13 mouse cellular contexts compared by ENCODE assay signal in genomic region chr1:38565295-38565777, GRCm38 (mm10).
A peak's percentile ranks its signal among the peaks of the same experiment; 100 is the strongest.
DNase-seq lines count a peak whose midpoint lies in the region; ATAC-seq lines count a peak whose summit lies in the region.
"Had no signal": no experiment of that assay in that cellular context is flagged by ENCODE, and none has a peak within 500 bp of the region (broad histone marks: within the 10 kb centered on the region; RNA-seq: fewer than 3 reads in every experiment).

No protein-coding gene starts in this region.

- no peaks in the 10 kb centered on the region for H3K36me3 ChIP-seq in embryonic facial prominence, embryonic 11.5 days (replicated peaks; ENCODE audit: control insufficient read depth, insufficient read depth, low read depth, low read length)
- no peaks in the 10 kb centered on the region for H3K36me3 ChIP-seq in hindbrain, embryonic 10.5 days
- no peaks in the 10 kb centered on the region for H3K36me3 ChIP-seq in midbrain, embryonic 13.5 days

- H3K9ac ChIP-seq in embryonic facial prominence, embryonic 11.5 days (replicated peaks; ENCODE audit: low read length): no peak overlapping the region
- H3K9ac ChIP-seq in midbrain, embryonic 13.5 days (replicated peaks): peak overlapping the region; percentile 42; the same call in 1 of the 2 replicates
- H3K9ac ChIP-seq: limb, embryonic 12.5 days; liver, postnatal 0 days had no signal

- H3K27me3 ChIP-seq in embryonic facial prominence, embryonic 11.5 days (ENCODE audit: control insufficient read depth, insufficient read depth, low read length): no peaks in the 10 kb centered on the region
- no peaks in the 10 kb centered on the region for H3K27me3 ChIP-seq in hindbrain, embryonic 10.5 days (ENCODE audit: insufficient read depth, poor library complexity, severe bottlenecking)
- H3K27me3 ChIP-seq in midbrain, embryonic 13.5 days: no peaks in the 10 kb centered on the region
- H3K27me3 ChIP-seq: limb, embryonic 12.5 days; megakaryocyte, embryonic 14.5 days had no signal

- 0 out of 2 replicates have a peak, but pooled peaks cover 2% of the 10 kb centered on the region for H3K4me1 ChIP-seq in embryonic facial prominence, embryonic 11.5 days (ENCODE audit: control insufficient read depth, insufficient read depth, low read length)
- peaks cover 83% of the 10 kb centered on the region for H3K4me1 ChIP-seq in hindbrain, embryonic 10.5 days (replicated peaks)
- H3K4me1 ChIP-seq in midbrain, embryonic 13.5 days (replicated peaks): peaks cover 85% of the 10 kb centered on the region

- peak; percentile 28 for DNase-seq in embryo, embryonic 11 days
- no peak for DNase-seq in embryo, embryonic 10.5 days (ENCODE audit: low spot score)
- no peak for DNase-seq in embryonic facial prominence, embryonic 11.5 days (ENCODE audit: low spot score)
- DNase-seq in hindbrain, embryonic 10.5 days (ENCODE audit: low spot score): peak; percentile 31
- DNase-seq in adrenal gland, postnatal 36 days: no peak
- no peak for DNase-seq in cerebellum, adult 9-10 months
- DNase-seq: cerebellum, postnatal 36 days; kidney, adult 11 months; liver, postnatal 0 days had no signal

- H3K27ac ChIP-seq in embryonic facial prominence, embryonic 11.5 days (replicated peaks; ENCODE audit: low read depth, low read length): no peak overlapping the region
- peak overlapping the region; percentile 88 for H3K27ac ChIP-seq in hindbrain, embryonic 10.5 days
- H3K27ac ChIP-seq in midbrain, embryonic 13.5 days: peak overlapping the region; percentile 86

- H3K4me3 ChIP-seq in embryonic facial prominence, embryonic 11.5 days (ENCODE audit: low read depth, low read length): no peak overlapping the region
- peak overlapping the region; percentile 20 for H3K4me3 ChIP-seq in hindbrain, embryonic 10.5 days
- H3K4me3 ChIP-seq in midbrain, embryonic 13.5 days (replicated peaks): no peak overlapping the region
- H3K4me3 ChIP-seq: limb, embryonic 12.5 days; megakaryocyte, embryonic 14.5 days had no signal

- ATAC-seq in embryonic facial prominence, embryonic 11.5 days (replicated peaks; ENCODE audit: insufficient number of reproducible peaks, low FRiP score, low TSS enrichment, low read depth): peak; percentile 29; the same call in 1 of the 2 replicates
- peak; percentile 61 for ATAC-seq in midbrain, embryonic 13.5 days
- ATAC-seq in erythroid progenitor cell, adult 5-6 weeks (replicated peaks; ENCODE audit: low FRiP score, poor library complexity, severe bottlenecking): no peak
- ATAC-seq: liver, postnatal 0 days had no signal

- H3K9me3 ChIP-seq in embryonic facial prominence, embryonic 11.5 days (replicated peaks; ENCODE audit: control insufficient read depth, low read length): no peaks in the 10 kb centered on the region
- H3K9me3 ChIP-seq in hindbrain, embryonic 10.5 days: no peaks in the 10 kb centered on the region
- no peaks in the 10 kb centered on the region for H3K9me3 ChIP-seq in midbrain, embryonic 13.5 days
- H3K9me3 ChIP-seq: limb, embryonic 12.5 days; megakaryocyte, embryonic 14.5 days had no signal

- no peak overlapping the region for H3K4me2 ChIP-seq in embryonic facial prominence, embryonic 11.5 days (ENCODE audit: low read depth, low read length)
- peak overlapping the region; percentile 14 for H3K4me2 ChIP-seq in midbrain, embryonic 13.5 days (replicated peaks)
- H3K4me2 ChIP-seq: limb, embryonic 12.5 days had no signal

- 44% methylated on average over 7 of the region's 7 CpGs for WGBS in embryonic facial prominence, embryonic 11.5 days
- WGBS in hindbrain, embryonic 10.5 days: 46% methylated on average over 7 of the region's 7 CpGs
- WGBS in midbrain, embryonic 13.5 days: 21% methylated on average over 7 of the region's 7 CpGs

Comparison
In these comparisons a context has a peak if more than half of its experiments do, and no peak if none do; other contexts are left out.
1. DNase-seq: peak in embryo, embryonic 11 days (single experiment) and hindbrain, embryonic 10.5 days (single experiment); none in embryo, embryonic 10.5 days (single experiment), embryonic facial prominence, embryonic 11.5 days (single experiment), adrenal gland, postnatal 36 days (0 of 2) and cerebellum, adult 9-10 months (single experiment).